Mouse (Mus musculus) kidney, embryonic 15.5 days (tissue): ENCODE measurements around the gene 1700034J05Rik. TPM values are rescaled to one million over a fixed set of nuclear protein-coding genes. Genes with fewer than 3 reads are reported as not detected.

Source experiments
- ATAC-seq: fragments of 200-750 bp; cut with Nextera tagmentation; replicated peaks from 2 replicates; pipeline ENCODE4 v1.8.0; 2017; ENCODE audit warnings: moderate TSS enrichment; ENCODE audit not compliant: low FRiP score
- H3K27ac ChIP-seq: fragments of 300-500 bp; sonication (generic); 2 replicates; pipeline ENCODE4 v1.5.1; 2015; ENCODE audit warnings: mild to moderate bottlenecking, inconsistent platforms
- H3K27me3 ChIP-seq: fragments of 300-500 bp; sonication (generic); 2 replicates; pipeline ENCODE4 v1.6.1; 2015; ENCODE audit warnings: inconsistent platforms
- H3K36me3 ChIP-seq: fragments of 300-500 bp; sonication (generic); 2 replicates; pipeline ENCODE4 v1.6.1; 2015; ENCODE audit warnings: inconsistent platforms
- H3K4me1 ChIP-seq: fragments of 300-500 bp; sonication (generic); 2 replicates; pipeline ENCODE4 v1.6.1; 2015; ENCODE audit warnings: inconsistent platforms
- H3K4me2 ChIP-seq: fragments of 300-500 bp; sonication (generic); 2 replicates; pipeline ENCODE4 v1.6.1; 2015; ENCODE audit warnings: moderate library complexity, mild to moderate bottlenecking, inconsistent platforms
- H3K4me3 ChIP-seq: fragments of 300-500 bp; sonication (generic); replicated peaks from 2 replicates; pipeline ENCODE4 v1.5.1; 2015; ENCODE audit warnings: mild to moderate bottlenecking, inconsistent platforms
- H3K9ac ChIP-seq: fragments of 300-500 bp; sonication (generic); 2 replicates; pipeline ENCODE4 v1.6.1; 2015; ENCODE audit warnings: mild to moderate bottlenecking, inconsistent platforms
- H3K9me3 ChIP-seq: fragments of 300-500 bp; sonication (generic); replicated peaks from 2 replicates; pipeline ENCODE4 v1.6.1; 2016; ENCODE audit warnings: inconsistent platforms
- WGBS: fragments of 180-500 bp; shearing (Covaris S2); methylation state at CpG from one replicate; pipeline ENCODE4 v1.1.7; 2015; ENCODE audit warnings: mixed read lengths; 5-methylcytosine and 5-hydroxymethylcytosine counted together
- polyA plus RNA-seq: library from polyadenylated mRNA; unstranded; fragments of >200 nt; fragmentation: Nextera tagmentation; extraction: Ambion mirVana; gene quantifications from 2 replicates; pipeline ENCODE4 v1.2.1, GENCODE M21; 2015

The 1700034J05Rik gene
- 0.22 and 0.36 TPM in 2 replicates for polyA plus RNA-seq

GRCm38 (mm10) chr6:146954258-146954657 lies at the start of gene 1700034J05Rik:
1700034J05Rik (minus strand) TSS chr6:146954422.
- H3K9ac ChIP-seq, result no peak within 1 kb of the TSS
- 92% methylated on average over 1 of the region's 1 CpGs for WGBS
- no peak for ATAC-seq

GRCm38 (mm10) chr6:146999755-147000154 lies 45.5 kb upstream of the 1700034J05Rik start:
- Histone ChIP-seq H3K9ac (no peak overlapping the region), H3K36me3 (peaks cover 77% of the 10 kb centered on the region), H3K27ac (no peak overlapping the region), H3K4me1 (no peaks in the 10 kb centered on the region), H3K4me2 (no peak overlapping the region), H3K4me3 (no peak overlapping the region), H3K9me3 (no peaks in the 10 kb centered on the region), H3K27me3 (no peaks in the 10 kb centered on the region)
- 45% methylated on average over 2 of the region's 2 CpGs for WGBS
- ATAC-seq, result peak; percentile 60; the same call in 1 of the 2 replicates

More at GRCm38 (mm10) chr6:146954258-146954657, at the start of gene 1700034J05Rik:
- H3K4me2 ChIP-seq, result no peak within 1 kb of the TSS
- H3K9me3 ChIP-seq, result no peaks in the 10 kb centered on the region
- H3K4me1 ChIP-seq, result peaks cover 33% of the 10 kb centered on the region
- no peak within 1 kb of the TSS for H3K4me3 ChIP-seq
- no peak within 1 kb of the TSS for H3K27ac ChIP-seq
- H3K27me3 ChIP-seq, result no peaks in the 10 kb centered on the region
- H3K36me3 ChIP-seq, result no peaks in the 10 kb centered on the region

GRCm38 (mm10) chr6:146999302-146999701 lies 45.1 kb upstream of the 1700034J05Rik start:
- Histone ChIP-seq H3K4me3 (no peak overlapping the region), H3K9ac (no peak overlapping the region), H3K27ac (no peak overlapping the region), H3K4me2 (no peak overlapping the region), H3K4me1 (no peaks in the 10 kb centered on the region), H3K27me3 (no peaks in the 10 kb centered on the region), H3K36me3 (peaks cover 73% of the 10 kb centered on the region), H3K9me3 (no peaks in the 10 kb centered on the region)
- ATAC-seq, result no peak
- 69% methylated on average over 9 of the region's 9 CpGs for WGBS

GRCm38 (mm10) chr6:146998710-146999109 lies 44.5 kb upstream of the 1700034J05Rik start:
- H3K9ac ChIP-seq, result no peak overlapping the region
- no peaks in the 10 kb centered on the region for H3K4me1 ChIP-seq
- no peaks in the 10 kb centered on the region for H3K9me3 ChIP-seq
- peaks cover 68% of the 10 kb centered on the region for H3K36me3 ChIP-seq
- no peak overlapping the region for H3K27ac ChIP-seq
- no peaks in the 10 kb centered on the region for H3K27me3 ChIP-seq
- H3K4me2 ChIP-seq, result no peak overlapping the region
- no peak for ATAC-seq
- H3K4me3 ChIP-seq, result no peak overlapping the region
- WGBS, result 84% methylated on average over 4 of the region's 4 CpGs

- no peak overlapping the region for H3K4me2 ChIP-seq
- ATAC-seq, result no peak
- H3K4me3 ChIP-seq, result no peak overlapping the region
- WGBS, result 82% methylated on average over 6 of the region's 6 CpGs
- H3K9me3 ChIP-seq, result no peaks in the 10 kb centered on the region
- no peak overlapping the region for H3K9ac ChIP-seq
- H3K4me1 ChIP-seq, result no peaks in the 10 kb centered on the region
- H3K27ac ChIP-seq, result no peak overlapping the region
- no peaks in the 10 kb centered on the region for H3K27me3 ChIP-seq
- H3K36me3 ChIP-seq, result peaks cover 67% of the 10 kb centered on the region
These were observed 42.8 kb upstream of the 1700034J05Rik start for GRCm38 (mm10) chr6:146997006-146997405.

- H3K27me3 ChIP-seq, result no peaks in the 10 kb centered on the region
- H3K9me3 ChIP-seq, result no peaks in the 10 kb centered on the region
- H3K27ac ChIP-seq, result no peak overlapping the region
- peaks cover 65% of the 10 kb centered on the region for H3K36me3 ChIP-seq
- WGBS, result 87% methylated on average over 6 of the region's 6 CpGs
- H3K4me3 ChIP-seq, result no peak overlapping the region
- no peak overlapping the region for H3K4me2 ChIP-seq
- no peak overlapping the region for H3K9ac ChIP-seq
- no peak for ATAC-seq
- no peaks in the 10 kb centered on the region for H3K4me1 ChIP-seq
These were observed 41.7 kb upstream of the 1700034J05Rik start for GRCm38 (mm10) chr6:146995878-146996277.

GRCm38 (mm10) chr6:146995391-146995790 lies 41.2 kb upstream of the 1700034J05Rik start:
- Histone ChIP-seq H3K9me3 (no peaks in the 10 kb centered on the region), H3K27me3 (no peaks in the 10 kb centered on the region), H3K4me2 (no peak overlapping the region), H3K9ac (no peak overlapping the region), H3K27ac (no peak overlapping the region), H3K4me3 (no peak overlapping the region), H3K36me3 (peaks cover 64% of the 10 kb centered on the region), H3K4me1 (no peaks in the 10 kb centered on the region)
- WGBS, result 87% methylated on average over 2 of the region's 2 CpGs
- no peak for ATAC-seq

GRCm38 (mm10) chr6:146994236-146994635 lies 40.0 kb upstream of the 1700034J05Rik start:
- Histone ChIP-seq H3K4me1 (no peaks in the 10 kb centered on the region), H3K4me3 (no peak overlapping the region), H3K27me3 (no peaks in the 10 kb centered on the region), H3K4me2 (no peak overlapping the region), H3K9ac (no peak overlapping the region), H3K9me3 (no peaks in the 10 kb centered on the region), H3K36me3 (peaks cover 61% of the 10 kb centered on the region), H3K27ac (no peak overlapping the region)
- no peak for ATAC-seq
- 43% methylated on average over 5 of the region's 5 CpGs for WGBS

GRCm38 (mm10) chr6:146984569-146984968 lies 30.3 kb upstream of the 1700034J05Rik start:
- Histone ChIP-seq H3K9ac (no peak overlapping the region), H3K27ac (no peak overlapping the region), H3K36me3 (peaks cover 33% of the 10 kb centered on the region), H3K4me2 (no peak overlapping the region), H3K9me3 (no peaks in the 10 kb centered on the region), H3K27me3 (no peaks in the 10 kb centered on the region), H3K4me1 (peaks cover 9% of the 10 kb centered on the region), H3K4me3 (no peak overlapping the region)
- ATAC-seq, result no peak
- WGBS, result 78% methylated on average over 3 of the region's 3 CpGs

GRCm38 (mm10) chr6:146981249-146981835 lies 27.1 kb upstream of the 1700034J05Rik start:
- 62% methylated on average over 1 of the region's 1 CpGs for WGBS
- Histone ChIP-seq H3K9ac (no peak overlapping the region), H3K27me3 (no peaks in the 10 kb centered on the region), H3K4me2 (no peak overlapping the region), H3K36me3 (peaks cover 55% of the 10 kb centered on the region), H3K4me3 (no peak overlapping the region), H3K27ac (no peak overlapping the region), H3K9me3 (no peaks in the 10 kb centered on the region), H3K4me1 (peaks cover 19% of the 10 kb centered on the region)
- no peak for ATAC-seq

- no peak overlapping the region for H3K4me3 ChIP-seq
- no peaks in the 10 kb centered on the region for H3K27me3 ChIP-seq
- H3K9me3 ChIP-seq, result no peaks in the 10 kb centered on the region
- peaks cover 55% of the 10 kb centered on the region for H3K36me3 ChIP-seq
- peaks cover 15% of the 10 kb centered on the region for H3K4me1 ChIP-seq
- WGBS, result 49% methylated on average over 3 of the region's 3 CpGs
- H3K4me2 ChIP-seq, result no peak overlapping the region
- peak overlapping the region; percentile 56 for H3K27ac ChIP-seq
- H3K9ac ChIP-seq, result no peak overlapping the region
- no peak; the same call in 1 of the 2 replicates for ATAC-seq
These were observed 25.7 kb upstream of the 1700034J05Rik start for GRCm38 (mm10) chr6:146979953-146980352.

- Histone ChIP-seq H3K4me1 (peaks cover 15% of the 10 kb centered on the region), H3K9ac (no peak overlapping the region), H3K36me3 (peaks cover 55% of the 10 kb centered on the region), H3K4me2 (no peak overlapping the region), H3K4me3 (no peak overlapping the region), H3K27ac (peak overlapping the region; percentile 56), H3K27me3 (no peaks in the 10 kb centered on the region), H3K9me3 (no peaks in the 10 kb centered on the region)
- ATAC-seq, result peak; percentile 59
- WGBS, result 86% methylated on average over 1 of the region's 1 CpGs
These were observed 25.0 kb upstream of the 1700034J05Rik start for GRCm38 (mm10) chr6:146979115-146979744.
